In the genomic region with DNA sequence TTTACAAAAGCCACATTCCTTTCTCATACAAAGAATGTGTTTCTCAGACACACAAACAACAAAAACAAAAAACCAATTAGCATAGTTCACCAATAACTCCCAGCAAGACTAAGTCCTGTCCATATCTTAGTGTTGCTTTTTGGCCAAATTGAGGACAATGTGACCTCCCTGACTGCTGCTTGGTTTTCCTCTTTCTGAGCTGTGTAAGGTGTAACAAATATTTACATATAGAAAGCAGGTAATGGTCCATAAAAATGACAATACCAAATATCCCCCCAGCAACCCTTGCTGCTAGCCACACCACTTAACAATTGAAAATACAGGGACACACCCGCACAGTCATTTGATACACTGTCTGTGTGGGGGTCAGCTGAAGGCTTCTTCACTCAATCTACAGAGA, we compare ENCODE assay signal across 19 mouse cellular contexts.
"Had no signal": no experiment of that assay in that cellular context is flagged by ENCODE, and none has a peak within 500 bp of the region (broad histone marks: within the 10 kb centered on the region; RNA-seq: fewer than 3 reads in every experiment).

No protein-coding gene starts in this region.

- H3K4me1 ChIP-seq: lung, embryonic 15.5 days; midbrain, embryonic 10.5 days; midbrain, embryonic 12.5 days; neural tube, embryonic 13.5 days; neural tube, embryonic 15.5 days; stomach, embryonic 15.5 days had no signal

- DNase-seq: liver, postnatal 0 days; lung, adult 2 months; lung, postnatal 14 days; lung, postnatal 36 days; midbrain, embryonic 14.5 days; retina, postnatal 1 day; right cerebral cortex, adult 18-20 months; right cerebral cortex, postnatal 14 days; thymus, postnatal 14 days; thymus, postnatal 36 days had no signal

- H3K36me3 ChIP-seq: lung, embryonic 15.5 days; midbrain, embryonic 10.5 days; midbrain, embryonic 12.5 days; neural tube, embryonic 13.5 days; neural tube, embryonic 15.5 days; stomach, embryonic 15.5 days had no signal

- H3K9me3 ChIP-seq: lung, embryonic 15.5 days; midbrain, embryonic 10.5 days; midbrain, embryonic 12.5 days; neural tube, embryonic 13.5 days; neural tube, embryonic 15.5 days; stomach, embryonic 15.5 days had no signal

- H3K27ac ChIP-seq: lung, embryonic 15.5 days; macrophage; midbrain, embryonic 10.5 days; midbrain, embryonic 12.5 days; neural tube, embryonic 13.5 days; neural tube, embryonic 15.5 days; stomach, embryonic 15.5 days; stomach, postnatal 0 days had no signal

- H3K9ac ChIP-seq: liver, postnatal 0 days; lung, embryonic 15.5 days; midbrain, embryonic 12.5 days; neural tube, embryonic 13.5 days; neural tube, embryonic 15.5 days; stomach, embryonic 15.5 days had no signal

- H3K27me3 ChIP-seq: lung, embryonic 15.5 days; midbrain, embryonic 12.5 days; neural tube, embryonic 13.5 days; neural tube, embryonic 15.5 days; stomach, embryonic 15.5 days had no signal

- H3K4me3 ChIP-seq: lung, embryonic 15.5 days; midbrain, embryonic 10.5 days; midbrain, embryonic 12.5 days; myocyte; neural tube, embryonic 13.5 days; neural tube, embryonic 15.5 days; stomach, embryonic 15.5 days had no signal
